Mouse (Mus musculus) liver, adult 2 months (tissue): ENCODE data around the gene Olfr889.
"Not testable (repeated sequence)": the region's sequence is repeated elsewhere in the genome, so short reads cannot be mapped to it uniquely, and the experiment has no call there.

Experiments used
- CTCF ChIP-seq: fragments of 200-500 bp; IDR thresholded peaks from 2 replicates; pipeline ENCODE4 v1.5.1; 2011; ENCODE audit warnings: low read depth, low read length, control low read depth
- POLR2A ChIP-seq: fragments of 200-500 bp; IDR thresholded peaks from 2 replicates; pipeline ENCODE4 v1.6.1; 2011; ENCODE audit warnings: low read length, control low read depth; ENCODE audit not compliant: insufficient read depth; ENCODE audit errors: extremely low read depth

DNA sequence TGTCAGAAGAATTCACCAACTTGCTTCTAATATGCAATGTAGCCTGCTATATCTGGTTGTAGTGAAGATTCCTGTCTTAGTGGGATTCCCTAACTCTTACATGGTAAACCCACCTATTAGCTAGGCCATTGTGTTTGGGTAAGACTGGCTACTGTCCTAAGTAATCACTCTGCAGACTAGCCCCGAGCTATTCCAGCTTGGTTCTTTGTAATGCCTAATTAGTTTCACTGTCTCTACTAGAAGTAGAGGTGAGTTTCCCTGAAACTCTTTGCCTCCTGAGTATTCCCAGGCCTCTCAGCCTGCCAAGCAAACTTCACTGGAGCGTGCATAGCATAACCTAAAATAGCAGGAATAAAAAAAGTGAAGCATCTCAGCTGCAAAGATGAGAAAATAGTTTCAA lies 53.3 kb downstream of the Olfr889 start:
- TF ChIP-seq CTCF, POLR2A: not testable (repeated sequence)
